Mouse (Mus musculus): ENCODE data around the gene Amfr.

The Amfr gene

GRCm38 (mm10) chr8:93932873-93933272 lies 79.8 kb downstream of the Amfr start:
- peak; percentile 60 for DNase-seq (ENCODE audit: low spot score)

GRCm38 (mm10) chr8:93931336-93931735 lies 81.3 kb downstream of the Amfr start:
- DNase-seq (ENCODE audit: low spot score): no peak

GRCm38 (mm10) chr8:93929233-93929632 lies 83.4 kb downstream of the Amfr start:
- DNase-seq (ENCODE audit: low spot score): no peak

- DNase-seq (ENCODE audit: low spot score): no peak
Observed at GRCm38 (mm10) chr8:93925513-93925912, 87.1 kb downstream of the Amfr start.

- DNase-seq (ENCODE audit: low spot score): no peak
Observed at GRCm38 (mm10) chr8:93923897-93924334, 88.7 kb downstream of the Amfr start.
